Mouse (Mus musculus) lung, postnatal 0 days (tissue): ENCODE results near the gene Zfp316. TPM values are rescaled to one million over a fixed set of nuclear protein-coding genes. Genes with fewer than 3 reads are reported as not detected.
A peak's percentile ranks its signal among the peaks of the same experiment; 100 is the strongest.

Experiments used
- ATAC-seq: fragments of 200-750 bp; cut with Nextera tagmentation; 2 replicates; pipeline ENCODE4 v1.8.0; 2017; ENCODE audit warnings: moderate library complexity
- DNase-seq: peaks from one replicate; pipeline ENCODE4 v3.0.0-alpha.2; 2016; ENCODE audit warnings: low spot score
- H3K27ac ChIP-seq: fragments of 300-500 bp; sonication (generic); 2 replicates; pipeline ENCODE4 v1.5.1; 2014; ENCODE audit warnings: antibody characterized with exemption, mild to moderate bottlenecking, low read length, mixed read lengths
- H3K27me3 ChIP-seq: fragments of 300-500 bp; sonication (generic); replicated peaks from 2 replicates; pipeline ENCODE4 v1.6.1; 2014; ENCODE audit warnings: low read length, mixed read lengths; ENCODE audit not compliant: insufficient read depth
- H3K36me3 ChIP-seq: fragments of 300-500 bp; sonication (generic); 2 replicates; pipeline ENCODE4 v1.6.1; 2014; ENCODE audit warnings: low read length, mixed read lengths; ENCODE audit not compliant: insufficient read depth
- H3K4me1 ChIP-seq: fragments of 300-500 bp; sonication (generic); 2 replicates; pipeline ENCODE4 v1.6.1; 2014; ENCODE audit warnings: antibody characterized with exemption, low read depth, low read length, mixed read lengths; ENCODE audit not compliant: insufficient read depth
- H3K4me2 ChIP-seq: fragments of 300-500 bp; sonication (generic); replicated peaks from 2 replicates; pipeline ENCODE4 v1.6.1; 2014; ENCODE audit warnings: low read depth, mild to moderate bottlenecking, low read length, moderate library complexity, mixed read lengths
- H3K4me3 ChIP-seq: fragments of 300-500 bp; sonication (generic); 2 replicates; pipeline ENCODE4 v1.5.1; 2014; ENCODE audit warnings: low read depth, low read length
- H3K9ac ChIP-seq: fragments of 300-500 bp; sonication (generic); replicated peaks from 2 replicates; pipeline ENCODE4 v1.6.1; 2014; ENCODE audit warnings: low read depth, mild to moderate bottlenecking
- H3K9me3 ChIP-seq: fragments of 300-500 bp; sonication (generic); 2 replicates; pipeline ENCODE4 v1.6.1; 2016; ENCODE audit warnings: low read length, mixed read lengths
- CTCF ChIP-seq: IDR thresholded peaks from 2 replicates; pipeline ENCODE4 v1.5.1; 2016; ENCODE audit warnings: antibody characterized with exemption, mild to moderate bottlenecking
- EP300 ChIP-seq: IDR thresholded peaks from 2 replicates; pipeline ENCODE4 v1.6.1; 2016; ENCODE audit warnings: antibody characterized with exemption, mild to moderate bottlenecking, control low read depth
- WGBS: fragments of 180-500 bp; shearing (Covaris S2); extraction: QIAGEN DNeasy Blood & Tissue Kit; methylation state at CpG from one replicate; pipeline ENCODE4 v1.1.7; 2014; 5-methylcytosine and 5-hydroxymethylcytosine counted together
- polyA plus RNA-seq: library from polyadenylated mRNA; unstranded; fragments of >200 nt; fragmentation: Nextera tagmentation; extraction: Ambion mirVana; gene quantifications from 2 replicates; pipeline ENCODE4 v1.2.1, GENCODE M21; 2015

Zfp316 gene
- polyA plus RNA-seq, 1 experiment from 2014 or later, result 1.4 TPM

GRCm38 (mm10) chr5:143299686-143300085 is 29.9 kb upstream of the Zfp316 start:
- no peaks in the 10 kb centered on the region for H3K4me1 ChIP-seq
- ATAC-seq (no peak), DNase-seq (no peak)
- H3K9me3 ChIP-seq, result no peaks in the 10 kb centered on the region
- no peak overlapping the region for H3K27ac ChIP-seq
- H3K4me2 ChIP-seq, result no peak overlapping the region
- TF ChIP-seq CTCF, result peak; percentile 79
- TF ChIP-seq EP300, result no peak
- no peak overlapping the region for H3K9ac ChIP-seq
- WGBS, result 84% methylated on average over 4 of the region's 4 CpGs
- H3K36me3 ChIP-seq, result no peaks in the 10 kb centered on the region
- H3K4me3 ChIP-seq, result no peak overlapping the region
- no peaks in the 10 kb centered on the region for H3K27me3 ChIP-seq

DNA sequence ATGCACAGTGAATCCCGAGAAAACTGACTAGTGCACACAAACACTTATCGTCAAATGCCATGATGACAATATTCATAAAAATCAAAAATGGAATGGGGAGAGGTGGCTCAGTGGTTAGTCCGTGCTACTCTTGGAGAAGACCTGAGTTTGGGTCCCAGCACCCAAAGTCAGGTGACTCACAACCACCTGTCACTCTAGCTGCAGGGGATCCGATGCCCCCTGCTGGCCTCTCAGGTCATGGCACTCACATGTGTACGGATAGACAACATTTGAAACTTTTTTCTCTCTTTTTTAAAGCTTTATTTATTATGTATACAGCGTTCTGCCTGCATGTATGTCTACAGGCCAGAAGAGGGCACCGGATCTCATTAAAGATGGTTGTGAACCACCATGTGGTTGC is 28.6 kb upstream of the Zfp316 start:
- DNase-seq (no peak), ATAC-seq (no peak)
- Histone ChIP-seq H3K27me3 (peaks cover 8% of the 10 kb centered on the region; the same call in 1 of the 2 replicates), H3K27ac (no peak overlapping the region), H3K9ac (no peak overlapping the region), H3K4me2 (no peak overlapping the region), H3K4me3 (no peak overlapping the region), H3K4me1 (no peaks in the 10 kb centered on the region; the same call in 1 of the 2 replicates), H3K9me3 (no peaks in the 10 kb centered on the region), H3K36me3 (no peaks in the 10 kb centered on the region)
- WGBS, result 83% methylated on average over 7 of the region's 7 CpGs
- TF ChIP-seq CTCF, result peak; percentile 47
- no peak for TF ChIP-seq EP300

GRCm38 (mm10) chr5:143297986-143298385 is 28.2 kb upstream of the Zfp316 start:
- H3K4me3 ChIP-seq, result no peak overlapping the region
- no peak overlapping the region for H3K27ac ChIP-seq
- no peaks in the 10 kb centered on the region for H3K36me3 ChIP-seq
- H3K9ac ChIP-seq, result no peak overlapping the region
- peaks cover 12% of the 10 kb centered on the region for H3K27me3 ChIP-seq
- H3K4me1 ChIP-seq, result no peaks in the 10 kb centered on the region; the same call in 1 of the 2 replicates
- TF ChIP-seq CTCF (no peak), EP300 (no peak)
- peak; percentile 34 for DNase-seq
- peak; percentile 59 for ATAC-seq
- no peaks in the 10 kb centered on the region for H3K9me3 ChIP-seq
- H3K4me2 ChIP-seq, result no peak overlapping the region
- 62% methylated on average over 9 of the region's 9 CpGs for WGBS

DNA sequence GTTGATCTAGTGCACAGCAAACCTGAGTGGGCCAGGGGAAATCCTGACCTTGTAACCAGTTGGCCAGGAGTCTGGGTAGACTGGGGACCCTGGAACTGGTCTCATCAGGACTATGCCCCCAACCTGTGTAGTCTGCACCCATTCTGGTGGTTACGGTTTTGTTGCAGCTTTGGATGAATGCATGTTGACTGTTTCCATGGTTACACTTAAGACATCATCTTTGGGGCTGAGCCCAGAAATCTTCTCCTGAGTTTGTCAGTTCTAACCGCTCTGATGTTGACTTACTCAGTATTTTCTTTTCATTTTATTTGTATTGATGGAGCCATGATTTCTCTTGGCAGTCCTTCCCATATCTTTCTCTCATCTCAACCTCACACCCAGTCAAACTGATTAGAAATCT is 25.5 kb upstream of the Zfp316 start:
- H3K4me2 ChIP-seq, result no peak overlapping the region
- H3K4me1 ChIP-seq, result no peaks in the 10 kb centered on the region; the same call in 1 of the 2 replicates
- peaks cover 20% of the 10 kb centered on the region for H3K27me3 ChIP-seq
- WGBS, result 79% methylated on average over 2 of the region's 2 CpGs
- H3K9me3 ChIP-seq, result no peaks in the 10 kb centered on the region
- H3K4me3 ChIP-seq, result no peak overlapping the region
- no peaks in the 10 kb centered on the region for H3K36me3 ChIP-seq
- no peak overlapping the region for H3K9ac ChIP-seq
- DNase-seq, result no peak
- H3K27ac ChIP-seq, result no peak overlapping the region
- no peak for ATAC-seq
- TF ChIP-seq CTCF (no peak), EP300 (no peak)

DNA sequence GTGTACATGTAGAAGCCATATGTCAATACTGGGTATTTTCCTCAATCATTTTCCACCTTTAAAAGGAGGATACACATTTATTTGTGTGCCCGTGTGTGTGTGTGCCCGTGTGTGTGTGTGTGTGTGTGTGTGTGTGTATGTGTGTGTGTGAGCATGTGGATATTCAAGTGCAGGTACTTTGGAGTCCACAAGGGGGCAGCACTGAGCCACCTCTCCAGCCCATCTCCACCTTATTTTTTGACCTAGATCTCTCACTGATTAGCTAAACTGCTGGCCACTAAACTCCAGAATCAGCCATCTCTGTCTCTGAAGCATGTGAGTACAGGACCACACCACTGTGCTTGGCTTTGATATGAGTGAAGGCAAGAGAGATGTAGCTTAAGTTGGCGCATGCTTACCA is 25.0 kb upstream of the Zfp316 start:
- H3K9me3 ChIP-seq, result no peaks in the 10 kb centered on the region
- ATAC-seq (no peak), DNase-seq (no peak)
- no peak overlapping the region for H3K4me2 ChIP-seq
- H3K4me3 ChIP-seq, result no peak overlapping the region
- peaks cover 20% of the 10 kb centered on the region for H3K27me3 ChIP-seq
- TF ChIP-seq CTCF, result peak; percentile 47
- no peak for TF ChIP-seq EP300
- 93% methylated on average over 3 of the region's 3 CpGs for WGBS
- H3K27ac ChIP-seq, result no peak overlapping the region
- H3K36me3 ChIP-seq, result no peaks in the 10 kb centered on the region
- H3K9ac ChIP-seq, result no peak overlapping the region
- no peaks in the 10 kb centered on the region; the same call in 1 of the 2 replicates for H3K4me1 ChIP-seq

DNA sequence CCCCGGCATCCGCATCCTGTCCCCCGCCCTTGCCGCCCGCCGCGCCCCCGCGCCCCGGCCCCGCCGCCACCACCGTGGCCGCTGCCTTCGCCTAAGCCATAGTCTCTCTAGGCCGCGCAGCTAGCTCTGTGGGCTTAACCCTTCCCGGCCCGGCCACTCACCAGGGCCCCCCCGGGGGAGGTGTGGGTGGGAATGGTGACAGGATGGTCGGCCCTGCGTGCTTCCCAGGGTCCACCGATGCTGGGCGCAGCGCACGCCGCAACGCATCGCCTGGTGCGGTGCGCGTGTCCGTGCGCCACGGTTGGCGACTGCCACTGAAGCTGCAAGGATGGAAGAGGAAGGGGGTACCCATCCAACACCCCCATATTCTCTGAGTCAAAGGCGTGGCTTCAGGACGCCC is 23.6 kb upstream of the Zfp316 start, which contains the start of gene Zfp853:
Gene Zfp853, minus strand, starts transcription at position 220 of the 400 bp plus-strand sequence.
- Histone ChIP-seq H3K9me3 (no peaks in the 10 kb centered on the region), H3K4me3 (peak within 1 kb of the TSS; percentile 41), H3K36me3 (no peaks in the 10 kb centered on the region), H3K27me3 (peaks cover 27% of the 10 kb centered on the region), H3K4me1 (no peaks in the 10 kb centered on the region; the same call in 1 of the 2 replicates), H3K4me2 (peak within 1 kb of the TSS; percentile 72), H3K9ac (peak within 1 kb of the TSS; percentile 32; the same call in 1 of the 2 replicates), H3K27ac (no peak within 1 kb of the TSS)
- TF ChIP-seq EP300, result no peak
- no peak for TF ChIP-seq CTCF
- WGBS, result 2% methylated on average over 21 of the region's 38 CpGs
- ATAC-seq (peak; percentile 36), DNase-seq (no peak)
